Mouse (Mus musculus) kidney, adult 18-20 months (tissue): ENCODE results near the gene Cdh23.

Experiments
- DNase-seq: peaks from one replicate; pipeline ENCODE4 v3.0.0; 2021

Cdh23 gene

GRCm38 (mm10) chr10:60304854-60305628 lies 391.2 kb downstream of the Cdh23 start:
- peak; percentile 69 for DNase-seq

GRCm38 (mm10) chr10:60303419-60303818 lies 392.9 kb downstream of the Cdh23 start:
- no peak for DNase-seq

GRCm38 (mm10) chr10:60299636-60300035 lies 396.7 kb downstream of the Cdh23 start:
- no peak for DNase-seq

- DNase-seq: no peak
Measured at GRCm38 (mm10) chr10:60296027-60296426, 400.3 kb downstream of the Cdh23 start.

- DNase-seq: no peak
Measured at GRCm38 (mm10) chr10:60295356-60295755, 400.9 kb downstream of the Cdh23 start.

GRCm38 (mm10) chr10:60294621-60295020 lies 401.7 kb downstream of the Cdh23 start:
- DNase-seq: no peak

- DNase-seq: no peak
Measured at GRCm38 (mm10) chr10:60292209-60292608, 404.1 kb downstream of the Cdh23 start.

- no peak for DNase-seq
Measured at GRCm38 (mm10) chr10:60290739-60291110, 405.6 kb downstream of the Cdh23 start.

GRCm38 (mm10) chr10:60290026-60290738 lies 406.1 kb downstream of the Cdh23 start:
- no peak for DNase-seq

GRCm38 (mm10) chr10:60289216-60289615 lies 407.1 kb downstream of the Cdh23 start:
- DNase-seq: no peak

- no peak for DNase-seq
Measured at GRCm38 (mm10) chr10:60287726-60288125, 408.6 kb downstream of the Cdh23 start.

- DNase-seq: no peak
Measured at GRCm38 (mm10) chr10:60287161-60287560, 409.1 kb downstream of the Cdh23 start.

- no peak for DNase-seq
Measured at GRCm38 (mm10) chr10:60286546-60286945, 409.7 kb downstream of the Cdh23 start.

- peak; percentile 63 for DNase-seq
Measured at GRCm38 (mm10) chr10:60285676-60286372, 410.5 kb downstream of the Cdh23 start.

- DNase-seq: no peak
Measured at GRCm38 (mm10) chr10:60285183-60285582, 411.1 kb downstream of the Cdh23 start.

GRCm38 (mm10) chr10:60284676-60285111 lies 411.6 kb downstream of the Cdh23 start:
- no peak for DNase-seq

- DNase-seq: no peak
Measured at GRCm38 (mm10) chr10:60284248-60284647, 412.0 kb downstream of the Cdh23 start.

GRCm38 (mm10) chr10:60282116-60283014 lies 413.9 kb downstream of the Cdh23 start:
- no peak for DNase-seq

- no peak for DNase-seq
Measured at GRCm38 (mm10) chr10:60281571-60282050, 414.7 kb downstream of the Cdh23 start.

GRCm38 (mm10) chr10:60280353-60280752 lies 415.9 kb downstream of the Cdh23 start:
- no peak for DNase-seq

GRCm38 (mm10) chr10:60279941-60280301 lies 416.4 kb downstream of the Cdh23 start:
- DNase-seq: peak; percentile 67

GRCm38 (mm10) chr10:60279290-60279940 lies 416.9 kb downstream of the Cdh23 start:
- no peak for DNase-seq
